Mouse (Mus musculus) neural tube, embryonic 13.5 days (tissue): ENCODE measurements around the gene Cbx6. TPM values are rescaled to one million over a fixed set of nuclear protein-coding genes. Genes with fewer than 3 reads are reported as not detected.
A peak's percentile ranks its signal among the peaks of the same experiment; 100 is the strongest.

Experiments
- ATAC-seq: fragments of 200-750 bp; cut with Nextera tagmentation; 2 replicates; pipeline ENCODE4 v1.8.0; 2017; ENCODE audit warnings: low read depth, mild to moderate bottlenecking, moderate TSS enrichment, moderate library complexity
- H3K27ac ChIP-seq: fragments of 300-500 bp; sonication (generic); replicated peaks from 2 replicates; pipeline ENCODE4 v1.5.1; 2015; ENCODE audit warnings: moderate library complexity, mild to moderate bottlenecking, inconsistent platforms
- H3K27me3 ChIP-seq: fragments of 300-500 bp; sonication (generic); 2 replicates; pipeline ENCODE4 v1.6.1; 2015; ENCODE audit warnings: mild to moderate bottlenecking, inconsistent platforms
- H3K36me3 ChIP-seq: fragments of 300-500 bp; sonication (generic); 2 replicates; pipeline ENCODE4 v1.6.1; 2015; ENCODE audit warnings: mild to moderate bottlenecking, inconsistent platforms
- H3K4me1 ChIP-seq: fragments of 300-500 bp; sonication (generic); replicated peaks from 2 replicates; pipeline ENCODE4 v1.6.1; 2015; ENCODE audit warnings: inconsistent platforms
- H3K4me2 ChIP-seq: fragments of 300-500 bp; sonication (generic); 2 replicates; pipeline ENCODE4 v1.6.1; 2015; ENCODE audit warnings: inconsistent platforms, mild to moderate bottlenecking, moderate library complexity
- H3K4me3 ChIP-seq: fragments of 300-500 bp; sonication (generic); 2 replicates; pipeline ENCODE4 v1.5.1; 2015; ENCODE audit warnings: mild to moderate bottlenecking, inconsistent platforms
- H3K9ac ChIP-seq: fragments of 300-500 bp; sonication (generic); 2 replicates; pipeline ENCODE4 v1.6.1; 2015; ENCODE audit warnings: moderate library complexity, mild to moderate bottlenecking, inconsistent platforms
- H3K9me3 ChIP-seq: fragments of 300-500 bp; sonication (generic); 2 replicates; pipeline ENCODE4 v1.6.1; 2016; ENCODE audit warnings: inconsistent platforms
- WGBS: fragments of 180-500 bp; shearing (Covaris S2); methylation state at CpG from one replicate; pipeline ENCODE4 v1.1.7; 2015; 5-methylcytosine and 5-hydroxymethylcytosine counted together
- polyA plus RNA-seq: library from polyadenylated mRNA; unstranded; fragments of >200 nt; fragmentation: Nextera tagmentation; extraction: Ambion mirVana; gene quantifications from 2 replicates; pipeline ENCODE4 v1.2.1, GENCODE M21; 2015

Gene Cbx6
- polyA plus RNA-seq, 1 experiment from 2014 or later: 39.8 TPM

DNA sequence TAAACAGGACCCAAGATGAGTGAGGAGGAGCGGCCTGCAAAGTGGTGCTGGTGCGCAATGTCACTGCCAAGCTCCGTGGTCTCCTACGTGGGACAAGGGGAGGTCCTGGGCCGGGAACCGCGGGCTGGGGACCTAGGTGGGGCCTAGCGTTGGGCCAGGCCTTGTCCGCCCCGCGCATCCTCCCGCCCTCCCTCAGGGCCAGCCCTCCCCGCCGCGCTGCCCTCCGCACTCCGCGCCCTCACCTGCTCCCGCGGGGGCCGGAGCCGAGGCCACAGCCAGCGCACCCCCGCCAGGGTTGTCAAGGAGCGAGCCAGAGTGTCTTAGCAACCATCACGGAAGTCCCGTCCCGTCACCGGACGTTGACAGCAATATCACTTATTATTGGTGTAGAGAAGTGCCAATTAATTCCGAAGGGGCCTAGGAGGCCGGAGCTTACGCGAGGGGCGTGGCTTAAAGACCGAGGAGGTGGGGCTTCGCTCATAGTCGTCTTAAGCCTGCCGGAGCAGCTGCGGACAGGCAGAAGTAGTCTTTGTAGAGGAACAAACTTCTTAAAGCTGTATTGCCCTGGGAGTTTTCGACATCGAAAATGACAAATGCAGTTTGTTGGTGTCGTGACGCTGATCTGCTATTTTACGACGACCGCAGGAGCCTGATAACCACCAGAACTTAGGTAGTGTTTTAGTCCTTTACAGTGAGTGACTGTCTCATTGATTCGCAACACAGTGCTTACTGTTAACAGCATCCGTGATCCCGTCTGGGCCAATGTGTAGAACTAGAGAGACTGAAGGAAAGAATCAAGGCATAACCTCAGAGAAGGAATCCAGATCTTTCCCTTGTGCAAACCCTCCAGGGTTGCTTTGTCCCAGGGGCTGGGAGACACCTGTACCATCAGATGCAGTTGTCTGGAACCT is 60.1 kb downstream of the Cbx6 start:
- peak overlapping the region; percentile 80 for H3K27ac ChIP-seq
- H3K36me3 ChIP-seq: no peaks in the 10 kb centered on the region
- peaks cover 42% of the 10 kb centered on the region for H3K4me1 ChIP-seq
- under 1% methylated on average over 50 of the region's 50 CpGs for WGBS
- peak; percentile 98 for ATAC-seq
- H3K9ac ChIP-seq: peak overlapping the region; percentile 89
- H3K27me3 ChIP-seq: no peaks in the 10 kb centered on the region
- H3K4me2 ChIP-seq: peak overlapping the region; percentile 85
- peak overlapping the region; percentile 82 for H3K4me3 ChIP-seq
- no peaks in the 10 kb centered on the region for H3K9me3 ChIP-seq

Other genes with a start within 250 kb of the Cbx6 start
- gene Dmc1, start 229.6 kb downstream of the Cbx6 start, polyA plus RNA-seq: 1.1 and 1.2 TPM in 2 replicates
- gene Fam227a, start 175.7 kb downstream of the Cbx6 start, polyA plus RNA-seq: 5.3 and 6.2 TPM in 2 replicates
- 82.6 and 85.6 TPM in 2 replicates for gene Cby1, start 175.5 kb downstream of the Cbx6 start, polyA plus RNA-seq
- gene Tomm22, start 163.8 kb downstream of the Cbx6 start, polyA plus RNA-seq: 263 and 294 TPM in 2 replicates
- 20.9 and 21.3 TPM in 2 replicates for gene Josd1, start 146.8 kb downstream of the Cbx6 start, polyA plus RNA-seq
- gene Gtpbp1, start 143.8 kb downstream of the Cbx6 start, polyA plus RNA-seq: 38.1 and 40.9 TPM in 2 replicates
- 6.9 and 11.1 TPM in 2 replicates for gene Sun2, start 92.2 kb downstream of the Cbx6 start, polyA plus RNA-seq
- gene Dnal4, start 56.8 kb downstream of the Cbx6 start, polyA plus RNA-seq: 69.7 and 72.1 TPM in 2 replicates
- 19.9 and 22.1 TPM in 2 replicates for gene Nptxr, start 29.9 kb downstream of the Cbx6 start, polyA plus RNA-seq
- gene Npcd, start 451 bp downstream of the Cbx6 start, polyA plus RNA-seq: 0.90 TPM in 1 of 2 replicates, not detected in the other
- gene Apobec3, start 57.0 kb upstream of the Cbx6 start, polyA plus RNA-seq: 4.6 and 5.2 TPM in 2 replicates
- 3.0 and 3.3 TPM in 2 replicates for gene Cbx7, start 136.4 kb upstream of the Cbx6 start, polyA plus RNA-seq
- gene Pdgfb, start 180.3 kb upstream of the Cbx6 start, polyA plus RNA-seq: 3.3 TPM in 2 replicates